Mouse (Mus musculus) liver, embryonic 15.5 days (tissue): ENCODE results near the gene Fpr1. TPM values are rescaled to one million over a fixed set of nuclear protein-coding genes. Genes with fewer than 3 reads are reported as not detected.

Experiments
- ATAC-seq: fragments of 200-750 bp; cut with Nextera tagmentation; 2 replicates; pipeline ENCODE4 v1.8.0; 2017; ENCODE audit warnings: moderate number of reproducible peaks, mild to moderate bottlenecking, moderate library complexity; ENCODE audit not compliant: insufficient read depth
- H3K27ac ChIP-seq: fragments of 300-500 bp; sonication (generic); replicated peaks from 2 replicates; pipeline ENCODE4 v1.5.1; 2015; ENCODE audit warnings: mild to moderate bottlenecking, inconsistent platforms
- H3K27me3 ChIP-seq: fragments of 300-500 bp; sonication (generic); 2 replicates; pipeline ENCODE4 v1.6.1; 2015; ENCODE audit warnings: mild to moderate bottlenecking, inconsistent platforms
- H3K36me3 ChIP-seq: fragments of 300-500 bp; sonication (generic); replicated peaks from 2 replicates; pipeline ENCODE4 v1.6.1; 2015; ENCODE audit warnings: moderate library complexity, mild to moderate bottlenecking, inconsistent platforms
- H3K4me1 ChIP-seq: fragments of 300-500 bp; sonication (generic); replicated peaks from 2 replicates; pipeline ENCODE4 v1.6.1; 2015; ENCODE audit warnings: inconsistent platforms
- H3K4me2 ChIP-seq: fragments of 300-500 bp; sonication (generic); 2 replicates; pipeline ENCODE4 v1.6.1; 2015; ENCODE audit warnings: moderate library complexity, mild to moderate bottlenecking, inconsistent platforms
- H3K4me3 ChIP-seq: fragments of 300-500 bp; sonication (generic); replicated peaks from 2 replicates; pipeline ENCODE4 v1.5.1; 2015; ENCODE audit warnings: mild to moderate bottlenecking, inconsistent platforms
- H3K9ac ChIP-seq: fragments of 300-500 bp; sonication (generic); 2 replicates; pipeline ENCODE4 v1.6.1; 2015; ENCODE audit warnings: moderate library complexity, mild to moderate bottlenecking, inconsistent platforms
- H3K9me3 ChIP-seq: fragments of 300-500 bp; sonication (generic); replicated peaks from 2 replicates; pipeline ENCODE4 v1.6.1; 2016; ENCODE audit warnings: inconsistent platforms
- WGBS: fragments of 180-500 bp; shearing (Covaris S2); methylation state at CpG from one replicate; pipeline ENCODE4 v1.1.7; 2015; ENCODE audit warnings: mixed read lengths; ENCODE audit not compliant: insufficient replicate concordance; 5-methylcytosine and 5-hydroxymethylcytosine counted together
- polyA plus RNA-seq: library from polyadenylated mRNA; unstranded; fragments of >200 nt; fragmentation: Nextera tagmentation; extraction: Ambion mirVana; gene quantifications from 2 replicates; pipeline ENCODE4 v1.2.1, GENCODE M21; 2015

Gene Fpr1
- polyA plus RNA-seq, 1 experiment from 2014 or later, result 6.3 TPM

- Histone ChIP-seq H3K27ac (no peak overlapping the region), H3K27me3 (no peaks in the 10 kb centered on the region), H3K36me3 (no peaks in the 10 kb centered on the region), H3K4me1 (no peaks in the 10 kb centered on the region), H3K9me3 (no peaks in the 10 kb centered on the region), H3K4me2 (no peak overlapping the region), H3K4me3 (no peak overlapping the region), H3K9ac (no peak overlapping the region)
- WGBS, result 45% methylated on average over 1 of the region's 1 CpGs
- no peak for ATAC-seq
Measured at GRCm38 (mm10) chr17:17879347-17879746, 4.4 kb downstream of the Fpr1 start.

- WGBS, result 15% methylated on average over 2 of the region's 2 CpGs
- no peaks in the 10 kb centered on the region for H3K27me3 ChIP-seq
- no peaks in the 10 kb centered on the region for H3K36me3 ChIP-seq
- peaks cover 4% of the 10 kb centered on the region; the same call in 1 of the 2 replicates for H3K4me1 ChIP-seq
- no peaks in the 10 kb centered on the region for H3K9me3 ChIP-seq
- H3K4me3 ChIP-seq, result no peak overlapping the region
- ATAC-seq, result no peak
- H3K4me2 ChIP-seq, result no peak overlapping the region
- H3K9ac ChIP-seq, result no peak overlapping the region
- H3K27ac ChIP-seq, result no peak overlapping the region
Measured at GRCm38 (mm10) chr17:17871697-17872096, 12.0 kb downstream of the Fpr1 start.

GRCm38 (mm10) chr17:17870892-17871550, 12.7 kb downstream of the Fpr1 start:
- peaks cover 6% of the 10 kb centered on the region; the same call in 1 of the 2 replicates for H3K4me1 ChIP-seq
- ATAC-seq, result no peak
- H3K9ac ChIP-seq, result no peak overlapping the region
- H3K27me3 ChIP-seq, result no peaks in the 10 kb centered on the region
- H3K4me3 ChIP-seq, result no peak overlapping the region
- 46% methylated on average over 2 of the region's 2 CpGs for WGBS
- H3K27ac ChIP-seq, result no peak overlapping the region
- no peak overlapping the region for H3K4me2 ChIP-seq
- H3K9me3 ChIP-seq, result no peaks in the 10 kb centered on the region
- no peaks in the 10 kb centered on the region for H3K36me3 ChIP-seq

- no peak overlapping the region for H3K27ac ChIP-seq
- peaks cover 6% of the 10 kb centered on the region for H3K4me1 ChIP-seq
- whole genome bisulfite sequencing, result 59% methylated on average over 11 of the region's 11 CpGs
- H3K4me2 ChIP-seq, result no peak overlapping the region
- H3K36me3 ChIP-seq, result no peaks in the 10 kb centered on the region
- H3K9me3 ChIP-seq, result no peaks in the 10 kb centered on the region
- no peak for ATAC-seq
- H3K27me3 ChIP-seq, result no peaks in the 10 kb centered on the region
- no peak overlapping the region for H3K9ac ChIP-seq
- no peak overlapping the region for H3K4me3 ChIP-seq
Measured at GRCm38 (mm10) chr17:17866801-17867469, 16.8 kb downstream of the Fpr1 start.

- ATAC-seq, result peak; percentile 11; the same call in 1 of the 2 replicates
- no peak overlapping the region for H3K27ac ChIP-seq
- no peak overlapping the region for H3K4me2 ChIP-seq
- H3K4me3 ChIP-seq, result no peak overlapping the region
- no peaks in the 10 kb centered on the region for H3K36me3 ChIP-seq
- no peak overlapping the region for H3K9ac ChIP-seq
- WGBS, result 23% methylated on average over 2 of the region's 2 CpGs
- no peaks in the 10 kb centered on the region for H3K27me3 ChIP-seq
- peaks cover 6% of the 10 kb centered on the region for H3K4me1 ChIP-seq
- no peaks in the 10 kb centered on the region for H3K9me3 ChIP-seq
Measured at GRCm38 (mm10) chr17:17865168-17865567, 18.6 kb downstream of the Fpr1 start.

GRCm38 (mm10) chr17:17862360-17862759, 21.4 kb downstream of the Fpr1 start:
- no peak overlapping the region for H3K4me2 ChIP-seq
- WGBS, result 27% methylated on average over 1 of the region's 1 CpGs
- no peaks in the 10 kb centered on the region for H3K9me3 ChIP-seq
- no peaks in the 10 kb centered on the region for H3K36me3 ChIP-seq
- peaks cover 6% of the 10 kb centered on the region for H3K4me1 ChIP-seq
- no peak overlapping the region for H3K4me3 ChIP-seq
- no peak overlapping the region for H3K9ac ChIP-seq
- no peaks in the 10 kb centered on the region for H3K27me3 ChIP-seq
- no peak overlapping the region for H3K27ac ChIP-seq
- no peak for ATAC-seq

GRCm38 (mm10) chr17:17860110-17860509, 23.6 kb downstream of the Fpr1 start:
- 60% methylated on average over 3 of the region's 3 CpGs for WGBS
- Histone ChIP-seq H3K9ac (no peak overlapping the region), H3K36me3 (no peaks in the 10 kb centered on the region), H3K4me1 (no peaks in the 10 kb centered on the region), H3K4me2 (no peak overlapping the region), H3K27me3 (no peaks in the 10 kb centered on the region), H3K9me3 (no peaks in the 10 kb centered on the region), H3K4me3 (no peak overlapping the region), H3K27ac (no peak overlapping the region)
- no peak for ATAC-seq

- no peak overlapping the region for H3K27ac ChIP-seq
- 35% methylated on average over 1 of the region's 1 CpGs for WGBS
- H3K9me3 ChIP-seq, result no peaks in the 10 kb centered on the region
- H3K36me3 ChIP-seq, result no peaks in the 10 kb centered on the region
- no peak overlapping the region for H3K4me2 ChIP-seq
- H3K4me3 ChIP-seq, result no peak overlapping the region
- ATAC-seq, result no peak
- H3K4me1 ChIP-seq, result no peaks in the 10 kb centered on the region
- H3K27me3 ChIP-seq, result no peaks in the 10 kb centered on the region
- no peak overlapping the region for H3K9ac ChIP-seq
Measured at GRCm38 (mm10) chr17:17857446-17857845, 26.3 kb downstream of the Fpr1 start.

GRCm38 (mm10) chr17:17856612-17857011, 27.1 kb downstream of the Fpr1 start:
- no peak for ATAC-seq
- H3K9ac ChIP-seq, result no peak overlapping the region
- WGBS, result 54% methylated on average over 1 of the region's 1 CpGs

GRCm38 (mm10) chr17:17855064-17855838, 28.5 kb downstream of the Fpr1 start, which contains the start of gene Has1:
TSS of gene Has1 (minus strand) at chr17:17855205.
- no peak within 1 kb of the TSS for H3K27ac ChIP-seq
- ATAC-seq, result no peak
- no peak within 1 kb of the TSS for H3K4me2 ChIP-seq
- H3K9ac ChIP-seq, result no peak within 1 kb of the TSS
- no peaks in the 10 kb centered on the region for H3K36me3 ChIP-seq
- H3K4me1 ChIP-seq, result 0 out of 2 replicates have a peak, but pooled peaks cover 2% of the 10 kb centered on the region
- 42% methylated on average over 8 of the region's 8 CpGs for WGBS
- H3K9me3 ChIP-seq, result no peaks in the 10 kb centered on the region
- no peak within 1 kb of the TSS for H3K4me3 ChIP-seq
- peaks cover 13% of the 10 kb centered on the region for H3K27me3 ChIP-seq

More at GRCm38 (mm10) chr17:17856612-17857011, 27.1 kb downstream of the Fpr1 start:
- Histone ChIP-seq H3K27me3 (peaks cover 2% of the 10 kb centered on the region; the same call in 1 of the 2 replicates), H3K9me3 (no peaks in the 10 kb centered on the region), H3K27ac (no peak overlapping the region), H3K4me3 (no peak overlapping the region), H3K4me2 (no peak overlapping the region), H3K4me1 (no peaks in the 10 kb centered on the region), H3K36me3 (no peaks in the 10 kb centered on the region)
